In genomic region chr3:66825761-66826160, GRCm38 (mm10) we compare ENCODE assay signal across 23 mouse cellular contexts.
"Had no signal": no experiment of that assay in that cellular context is flagged by ENCODE, and none has a peak within 500 bp of the region (broad histone marks: within the 10 kb centered on the region; RNA-seq: fewer than 3 reads in every experiment).

No protein-coding gene starts in this region.

- H3K4me3 ChIP-seq: layer of hippocampus, adult 2 months; limb, embryonic 10.5 days; limb, embryonic 13.5 days; liver, embryonic 12.5 days; liver, embryonic 15.5 days; lung, embryonic 15.5 days; midbrain, embryonic 12.5 days; midbrain, embryonic 15.5 days; myocyte; neural tube, embryonic 13.5 days had no signal

- DNase-seq: kidney, adult 18-20 months; kidney, adult 9 months; kidney, postnatal 25 days; layer of hippocampus, adult 9-11 months; layer of hippocampus, postnatal 36 days; liver; lung, adult 18-20 months; lung, postnatal 10 days; lung, postnatal 36 days; retina, postnatal 1 day; right cerebral cortex, postnatal 25 days; thymus, adult 18-20 months; thymus, postnatal 36 days had no signal

- H3K27ac ChIP-seq: layer of hippocampus, adult 2 months; limb, embryonic 10.5 days; limb, embryonic 13.5 days; liver, embryonic 12.5 days; liver, embryonic 15.5 days; lung, embryonic 15.5 days; midbrain, embryonic 12.5 days; midbrain, embryonic 15.5 days; neural tube, embryonic 13.5 days had no signal
